Mouse (Mus musculus) CH12.LX (cell line): ENCODE data around the gene Apba3. TPM values are rescaled to one million over a fixed set of nuclear protein-coding genes. Genes with fewer than 3 reads are reported as not detected.

ENCODE experiments used
- DNase-seq: peaks from one replicate; pipeline ENCODE4 v3.0.0-alpha.2; 2013; ENCODE audit errors: extremely low read depth
- H3K27ac ChIP-seq: 2 replicates; pipeline ENCODE4 v1.5.1; 2012; ENCODE audit warnings: low read depth, mild to moderate bottlenecking, control low read depth, moderate library complexity; ENCODE audit not compliant: insufficient read depth
- H3K27me3 ChIP-seq: replicated peaks from 2 replicates; pipeline ENCODE3; 2012; ENCODE audit warnings: inconsistent platforms
- H3K36me3 ChIP-seq, 2 experiments: replicated peaks in 1 of 2; 2 replicates each; pipeline versions ENCODE3 to v1.6.1; 2012; ENCODE audit warnings: inconsistent platforms in 1 of 2, low read length in 1 of 2, mild to moderate bottlenecking in 1 of 2, mixed read lengths in 1 of 2, moderate library complexity in 1 of 2; ENCODE audit not compliant: control insufficient read depth in 1 of 2, insufficient read depth in 1 of 2
- H3K4me1 ChIP-seq, 2 experiments: 2 replicates each; pipeline ENCODE4 v1.6.1; 2012; ENCODE audit warnings: inconsistent platforms in 1 of 2, moderate library complexity in 1 of 2; ENCODE audit not compliant: insufficient read depth in 2 of 2, control insufficient read depth in 1 of 2
- H3K4me2 ChIP-seq: 2 replicates; pipeline ENCODE4 v1.6.1; 2012; ENCODE audit warnings: low read depth, mild to moderate bottlenecking, control low read depth; ENCODE audit not compliant: poor library complexity, insufficient read depth, severe bottlenecking
- H3K4me3 ChIP-seq, 3 experiments: fragments of 150-350 bp in 1 of 3; sonication (generic) in 1 of 3; replicated peaks in 1 of 3; 2 replicates each; pipeline versions ENCODE3 to v1.5.1; 2011 to 2012; ENCODE audit warnings: low read depth in 2 of 3, low read length in 2 of 3, mild to moderate bottlenecking in 2 of 3, moderate library complexity in 2 of 3, control low read depth in 1 of 3, improper control_type of control experiment in 1 of 3, inconsistent platforms in 1 of 3, mixed read lengths in 1 of 3; ENCODE audit not compliant: poor library complexity in 1 of 3
- H3K79me2 ChIP-seq: replicated peaks from 2 replicates; pipeline ENCODE4 v1.6.1; 2012; ENCODE audit warnings: mild to moderate bottlenecking, moderate library complexity; ENCODE audit not compliant: control insufficient read depth, poor library complexity, insufficient read depth, severe bottlenecking; ENCODE audit errors: extremely low read depth
- H3K9ac ChIP-seq: 2 replicates; pipeline ENCODE4 v1.6.1; 2012; ENCODE audit warnings: low read depth, mild to moderate bottlenecking, control low read depth, moderate library complexity; ENCODE audit not compliant: insufficient read depth
- H3K9me3 ChIP-seq: replicated peaks from 2 replicates; pipeline ENCODE3; 2012; ENCODE audit warnings: low read length, inconsistent platforms, mixed read lengths
- BHLHE40 ChIP-seq: IDR thresholded peaks from 2 replicates; pipeline ENCODE4 v1.6.1; 2011; ENCODE audit warnings: mild to moderate bottlenecking, low read depth, low read length, improper control_type of control experiment
- CHD2 ChIP-seq: IDR thresholded peaks from 2 replicates; pipeline ENCODE4 v1.6.1; 2011; ENCODE audit warnings: low read length, improper control_type of control experiment
- CTCF ChIP-seq, 2 experiments: IDR thresholded peaks in 1 of 2; conservative IDR thresholded peaks in 1 of 2; 2 replicates each; pipeline ENCODE4 v1.5.1; 2011 to 2012; ENCODE audit warnings: low read depth in 2 of 2, low read length in 2 of 2, improper control_type of control experiment in 1 of 2, inconsistent platforms in 1 of 2, mild to moderate bottlenecking in 1 of 2, moderate library complexity in 1 of 2
- E2F4 ChIP-seq: IDR thresholded peaks from 2 replicates; pipeline ENCODE4 v1.6.1; 2011; ENCODE audit warnings: low read depth, low read length, improper control_type of control experiment; ENCODE audit not compliant: insufficient replicate concordance
- EP300 ChIP-seq: IDR thresholded peaks from 2 replicates; pipeline ENCODE4 v1.6.1; 2011; ENCODE audit warnings: low read length, improper control_type of control experiment
- GABPA ChIP-seq: IDR thresholded peaks from 2 replicates; pipeline ENCODE4 v1.6.1; 2012; ENCODE audit warnings: low read depth, low read length, improper control_type of control experiment, inconsistent platforms; ENCODE audit not compliant: insufficient replicate concordance
- JUN ChIP-seq: IDR thresholded peaks from 2 replicates; pipeline ENCODE4 v1.6.1; 2011; ENCODE audit warnings: low read depth, mild to moderate bottlenecking, low read length, improper control_type of control experiment, moderate library complexity; ENCODE audit not compliant: insufficient read depth
- MAFK ChIP-seq: IDR thresholded peaks from 2 replicates; pipeline ENCODE4 v1.6.1; 2011; ENCODE audit warnings: low read length, improper control_type of control experiment; ENCODE audit not compliant: insufficient replicate concordance
- MAZ ChIP-seq: IDR thresholded peaks from 2 replicates; pipeline ENCODE4 v1.6.1; 2012; ENCODE audit warnings: low read depth, mild to moderate bottlenecking, inconsistent platforms, low read length, improper control_type of control experiment, moderate library complexity
- NELFE ChIP-seq: IDR thresholded peaks from 2 replicates; pipeline ENCODE4 v1.6.1; 2011; ENCODE audit warnings: low read depth, low read length, improper control_type of control experiment
- NRF1 ChIP-seq: IDR thresholded peaks from 2 replicates; pipeline ENCODE4 v1.6.1; 2014; ENCODE audit warnings: low read depth, mild to moderate bottlenecking, inconsistent platforms, low read length, improper control_type of control experiment, moderate library complexity
- POLR2A ChIP-seq: IDR thresholded peaks from 2 replicates; pipeline ENCODE4 v1.6.1; 2011; ENCODE audit warnings: low read depth, mild to moderate bottlenecking, improper control_type of control experiment, low read length
- POLR2AphosphoS2 ChIP-seq: IDR thresholded peaks from 2 replicates; pipeline ENCODE4 v1.6.1; 2011; ENCODE audit warnings: low read depth, low read length, improper control_type of control experiment
- RAD21 ChIP-seq: IDR thresholded peaks from 2 replicates; pipeline ENCODE4 v1.6.1; 2011; ENCODE audit warnings: low read depth, mild to moderate bottlenecking, low read length, improper control_type of control experiment, moderate library complexity
- RCOR1 ChIP-seq: conservative IDR thresholded peaks from 2 replicates; pipeline ENCODE4 v1.6.1; 2012; ENCODE audit warnings: low read depth, mild to moderate bottlenecking, inconsistent platforms, low read length, improper control_type of control experiment
- SIN3A ChIP-seq: IDR thresholded peaks from 2 replicates; pipeline ENCODE4 v1.6.1; 2012; ENCODE audit warnings: low read length, improper control_type of control experiment, inconsistent platforms
- SMC3 ChIP-seq: IDR thresholded peaks from 2 replicates; pipeline ENCODE4 v1.6.1; 2011; ENCODE audit warnings: low read depth, low read length, improper control_type of control experiment
- TBP ChIP-seq: conservative IDR thresholded peaks from 2 replicates; pipeline ENCODE4 v1.6.1; 2011; ENCODE audit warnings: low read depth, low read length, improper control_type of control experiment
- USF1 ChIP-seq: IDR thresholded peaks from 2 replicates; pipeline ENCODE4 v1.6.1; 2014; ENCODE audit warnings: low read depth, mild to moderate bottlenecking, inconsistent platforms, low read length, improper control_type of control experiment
- ZC3H11A ChIP-seq: IDR thresholded peaks from 2 replicates; pipeline ENCODE4 v1.6.1; 2012; ENCODE audit warnings: low read depth, mild to moderate bottlenecking, inconsistent platforms, low read length, improper control_type of control experiment
- ZKSCAN1 ChIP-seq: IDR thresholded peaks from 2 replicates; pipeline ENCODE4 v1.6.1; 2012; ENCODE audit warnings: low read depth, inconsistent platforms, low read length, improper control_type of control experiment, borderline replicate concordance
- ZNF384 ChIP-seq: IDR thresholded peaks from 2 replicates; pipeline ENCODE4 v1.6.1; 2012; ENCODE audit warnings: low read depth, low read length, improper control_type of control experiment, inconsistent platforms
- dilution Hi-C: fragments of 300-500 bp; cut with MboI; formaldehyde crosslinking; loops from 2 replicates; pipeline ENCODE4 v1.14.3; 2020; ENCODE audit warnings: low sequenced_read_pairs; ENCODE audit not compliant: extremely low pct_unique_long_range_greater_than_20kb, extremely low pct_ligation_motif_present
- in situ Hi-C: fragments of 300-500 bp; cut with MboI; formaldehyde crosslinking; loops from 3 replicates; pipeline ENCODE4 v1.14.3; 2019; ENCODE audit warnings: low sequenced_read_pairs, low pct_ligation_motif_present, low pct_unique_long_range_greater_than_20kb, mixed read lengths
- polyA plus RNA-seq: library from polyadenylated mRNA; unstranded; fragments of >175 nt; gene quantifications from 2 replicates; pipeline ENCODE4 v1.2.1, GENCODE M21; 2012; ENCODE audit warnings: low read depth; ENCODE audit not compliant: insufficient read length
- total RNA-seq, 2 experiments: library from RNA; depleted of rRNA; stranded (reverse); fragments of 300-350 nt in 1 of 2; fragments of >200 nt in 1 of 2; gene quantifications; 2 replicates each; pipeline ENCODE4 v1.2.3; 2012 to 2014

The Apba3 gene
- total and polyA plus RNA-seq, 3 experiments = 40.2 to 149 (median 47.4) TPM

- no peaks in the 10 kb centered on the region for H3K9me3 ChIP-seq
- no peak overlapping the region for H3K9ac ChIP-seq
- H3K27ac ChIP-seq = no peak overlapping the region
- peak; percentile 78 for DNase-seq
- peaks cover 12% of the 10 kb centered on the region for H3K27me3 ChIP-seq
- H3K4me3 ChIP-seq = no peak overlapping the region
- peaks cover 6 to 57% of the 10 kb centered on the region in 2 experiments for H3K4me1 ChIP-seq
- no peaks in the 10 kb centered on the region for H3K36me3 ChIP-seq
- H3K79me2 ChIP-seq = peaks cover 10% of the 10 kb centered on the region
- in situ Hi-C loops (loop anchor here (5.0 kb wide), 1 partner anchor 92 kb away; no protein-coding TSS in a partner anchor), dilution Hi-C loops (no loop called here)
- peak; percentile 54 for TF ChIP-seq RAD21
- TF ChIP-seq SIN3A = no peak
- TF ChIP-seq SMC3 = peak; percentile 86
- TF ChIP-seq CTCF (conservative IDR thresholded peaks at IDR 0.05 in 1 of 2, IDR thresholded peaks at IDR 0.05 in 1 of 2; ENCODE audit: low read depth in 2 of 2, low read length in 2 of 2) = peak; percentile 42 to 87; a peak in 3 of 4 replicates
- TF ChIP-seq ZNF384 = no peak
- TF ChIP-seq POLR2AphosphoS2 = no peak
- TF ChIP-seq MAZ = no peak
- TF ChIP-seq POLR2A = no peak
- no peak overlapping the region for H3K4me2 ChIP-seq
Observed at GRCm38 (mm10) chr10:81289278-81289677, 22.5 kb downstream of the Apba3 start.

DNA sequence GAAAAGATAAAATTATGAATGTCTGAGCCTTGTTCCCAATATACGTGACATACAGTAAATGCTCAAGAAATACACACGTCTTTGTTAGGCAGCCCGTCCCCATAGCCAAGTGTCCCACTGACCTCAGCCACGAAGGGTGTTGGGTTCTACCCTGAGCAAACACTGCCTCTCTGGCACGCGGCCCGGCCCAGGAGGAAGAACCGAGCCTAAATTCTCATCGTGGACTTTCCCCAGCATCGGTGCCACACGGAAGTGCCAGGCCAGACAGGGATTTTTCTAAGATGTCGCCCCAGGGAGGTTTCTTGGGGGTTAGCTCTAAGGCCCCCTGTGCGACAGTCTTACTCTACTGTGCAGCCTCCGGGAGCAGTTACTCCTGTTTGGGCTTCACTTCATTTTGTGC is 23.1 kb downstream of the Apba3 start:
- Histone ChIP-seq H3K27ac (no peak overlapping the region), H3K36me3 (peaks cover 0 to 5% of the 10 kb centered on the region in 2 experiments), H3K27me3 (peaks cover 7% of the 10 kb centered on the region), H3K4me1 (peaks cover 7 to 57% of the 10 kb centered on the region in 2 experiments), H3K79me2 (peaks cover 16% of the 10 kb centered on the region), H3K9ac (no peak overlapping the region)
- DNase-seq = no peak
- dilution Hi-C loops = no loop called here
- no peak for TF ChIP-seq SIN3A
- no peak for TF ChIP-seq TBP
- no peak for TF ChIP-seq E2F4
- TF ChIP-seq SMC3 = no peak
- no peak for TF ChIP-seq ZKSCAN1
- TF ChIP-seq NRF1 = no peak
- TF ChIP-seq MAZ = no peak
- no peak for TF ChIP-seq GABPA
- no peak for TF ChIP-seq NELFE
- TF ChIP-seq USF1 = no peak
- TF ChIP-seq ZNF384 = no peak
- TF ChIP-seq EP300 = no peak
- TF ChIP-seq JUN = no peak
- TF ChIP-seq MAFK = no peak
- no peak for TF ChIP-seq RCOR1
- no peak for TF ChIP-seq ZC3H11A
- no peak for TF ChIP-seq BHLHE40
- no peak for TF ChIP-seq CHD2
- TF ChIP-seq, all 38 proteins: peak for 0
- in situ Hi-C loops = loop anchor here (5.0 kb wide), 2 partner anchors 52 to 93 kb away; partner anchors contain the start of gene Gipc3
- no peak overlapping the region for H3K4me2 ChIP-seq
- H3K9me3 ChIP-seq = no peaks in the 10 kb centered on the region
- no peak overlapping the region for H3K4me3 ChIP-seq
